Mouse (Mus musculus) spleen, adult 2 months (tissue): ENCODE results near the gene Zfp541. TPM values are rescaled to one million over a fixed set of nuclear protein-coding genes. Genes with fewer than 3 reads are reported as not detected.

Source experiments
- DNase-seq, 2 experiments: peaks; one replicate each; pipeline versions ENCODE4 v3.0.0 to v3.0.0-alpha.2; 2012 to 2021; ENCODE audit warnings: low spot score in 2 of 2, low read depth in 1 of 2
- H3K27ac ChIP-seq: fragments of 200-500 bp; 2 replicates; pipeline ENCODE4 v1.5.1; 2012; ENCODE audit warnings: low read length, inconsistent platforms; ENCODE audit not compliant: insufficient read depth
- H3K27me3 ChIP-seq: fragments of 200-500 bp; 2 replicates; pipeline ENCODE4 v1.6.1; 2012; ENCODE audit warnings: mild to moderate bottlenecking, moderate library complexity, low read length, inconsistent platforms; ENCODE audit not compliant: control insufficient read depth, insufficient read depth
- H3K36me3 ChIP-seq: fragments of 200-500 bp; 2 replicates; pipeline ENCODE4 v1.6.1; 2012; ENCODE audit warnings: mild to moderate bottlenecking, low read length, inconsistent platforms; ENCODE audit not compliant: control insufficient read depth, insufficient read depth
- H3K4me1 ChIP-seq: fragments of 200-500 bp; 2 replicates; pipeline ENCODE4 v1.6.1; 2011; ENCODE audit warnings: inconsistent platforms; ENCODE audit not compliant: control insufficient read depth, insufficient read depth, insufficient read length
- H3K4me3 ChIP-seq: fragments of 200-500 bp; 2 replicates; pipeline ENCODE4 v1.5.1; 2011; ENCODE audit warnings: mild to moderate bottlenecking, inconsistent platforms; ENCODE audit not compliant: insufficient read depth, insufficient read length; ENCODE audit errors: extremely low read depth
- CTCF ChIP-seq: fragments of 200-500 bp; IDR thresholded peaks from 2 replicates; pipeline ENCODE4 v1.5.1; 2011; ENCODE audit warnings: mild to moderate bottlenecking, inconsistent platforms; ENCODE audit not compliant: insufficient read depth, insufficient read length, insufficient replicate concordance; ENCODE audit errors: extremely low read depth
- POLR2A ChIP-seq: fragments of 200-500 bp; IDR thresholded peaks from 2 replicates; pipeline ENCODE4 v1.6.1; 2011; ENCODE audit warnings: low read depth, low read length, inconsistent platforms
- WGBS: fragments of 180-500 bp; shearing (Covaris S2); methylation state at CpG from one replicate; pipeline ENCODE4 v1.1.7; 2018; 5-methylcytosine and 5-hydroxymethylcytosine counted together
- polyA plus RNA-seq: library from polyadenylated mRNA; depleted of rRNA; stranded (reverse); fragments of >200 nt; gene quantifications from 2 replicates; pipeline ENCODE4 v1.2.3, GENCODE M21; 2012

Gene Zfp541
- polyA plus RNA-seq, 1 experiment = 0.02 TPM

DNA sequence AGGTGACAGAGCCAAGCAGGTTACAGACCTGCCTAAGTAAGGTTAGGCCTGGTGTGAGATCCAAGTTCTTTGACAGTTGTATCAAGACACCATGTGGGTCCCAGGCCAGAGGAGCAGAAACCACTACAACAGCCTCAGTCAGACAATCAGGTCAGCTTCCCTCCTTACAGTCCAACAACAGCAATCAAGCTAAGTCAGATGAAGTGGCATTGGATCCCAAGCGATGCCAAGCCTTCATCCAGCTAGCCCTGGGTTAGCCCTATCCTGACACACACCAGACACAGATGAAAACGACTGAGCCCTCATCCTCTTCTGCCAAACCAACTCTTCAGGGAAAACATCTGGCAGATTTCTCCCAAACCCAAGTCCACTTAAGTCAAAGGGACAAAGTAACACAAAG, 16.1 kb upstream of the Zfp541 start:
- TF ChIP-seq CTCF (no peak), POLR2A (no peak)
- Histone ChIP-seq H3K4me3 (peak overlapping the region; percentile 45; the same call in 1 of the 2 replicates), H3K27ac (peak overlapping the region; percentile 97), H3K27me3 (no peaks in the 10 kb centered on the region), H3K4me1 (peaks cover 40% of the 10 kb centered on the region; the same call in 1 of the 2 replicates), H3K36me3 (no peaks in the 10 kb centered on the region)
- no peak for DNase-seq
- WGBS = 33% methylated on average over 2 of the region's 2 CpGs

- Histone ChIP-seq H3K27ac (peak overlapping the region; percentile 97), H3K27me3 (no peaks in the 10 kb centered on the region), H3K4me3 (peak overlapping the region; percentile 89), H3K4me1 (peaks cover 42% of the 10 kb centered on the region; the same call in 1 of the 2 replicates), H3K36me3 (no peaks in the 10 kb centered on the region)
- WGBS = 0% methylated on average over 7 of the region's 7 CpGs
- DNase-seq = peak; percentile 87 to 88
- TF ChIP-seq POLR2A = no peak; the same call in 1 of the 2 replicates
- TF ChIP-seq CTCF = no peak
Observed at GRCm38 (mm10) chr7:16046101-16046480, 15.5 kb upstream of the Zfp541 start.

- H3K4me3 ChIP-seq = peak overlapping the region; percentile 89
- H3K4me1 ChIP-seq = peaks cover 42% of the 10 kb centered on the region; the same call in 1 of the 2 replicates
- TF ChIP-seq CTCF (no peak), POLR2A (peak; percentile 58; the same call in 1 of the 2 replicates)
- peak overlapping the region; percentile 97 for H3K27ac ChIP-seq
- DNase-seq = peak in 1 of 2 experiments; percentile 72
- H3K27me3 ChIP-seq = no peaks in the 10 kb centered on the region
- WGBS = under 1% methylated on average over 46 of the region's 46 CpGs
- H3K36me3 ChIP-seq = no peaks in the 10 kb centered on the region
Observed at GRCm38 (mm10) chr7:16046481-16047337, 14.9 kb upstream of the Zfp541 start.

DNA sequence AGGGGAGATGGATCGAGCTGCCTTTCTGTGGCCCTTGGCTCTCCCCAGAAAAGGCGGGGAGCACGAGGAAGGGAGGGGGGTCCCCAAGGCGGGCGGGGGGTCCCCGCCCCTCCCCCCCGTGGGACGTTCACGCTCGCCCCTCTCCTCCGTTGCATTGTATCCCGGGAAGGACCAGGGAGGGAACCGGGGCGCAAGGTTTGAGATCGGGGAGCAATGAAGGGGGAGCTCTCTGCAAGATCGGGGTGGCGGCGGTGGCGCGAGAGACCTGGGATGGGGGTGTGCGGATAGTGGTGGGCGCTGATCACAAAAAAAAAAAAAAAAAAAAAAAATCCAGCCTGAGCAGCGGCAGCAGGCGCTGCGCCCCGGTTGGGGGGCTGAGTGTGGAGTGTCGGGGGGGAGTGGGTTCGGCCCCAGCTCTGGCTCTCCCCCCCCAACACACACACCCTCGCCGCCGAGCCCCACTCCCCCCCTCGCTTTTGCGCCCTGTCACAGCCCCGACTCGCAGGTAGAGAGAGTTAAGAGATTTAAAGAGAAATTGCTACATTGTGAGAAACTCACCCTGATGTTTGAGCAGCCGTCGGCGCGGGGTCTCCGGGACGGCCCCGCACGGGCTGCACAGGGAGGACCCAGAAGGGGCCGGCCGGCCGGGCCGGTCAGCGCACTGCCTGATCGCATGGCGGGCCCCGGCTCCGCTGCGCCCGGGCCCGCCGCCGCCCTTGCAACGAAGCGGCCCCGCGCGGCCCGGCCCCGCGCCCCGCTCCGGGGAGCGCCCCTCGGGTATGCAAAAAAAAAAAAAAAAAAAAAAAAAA, 14.1 kb upstream of the Zfp541 start, which contains the start of gene Bicra:
Gene Bicra, minus strand, starts transcription at position 584 of the 809 bp plus-strand sequence.
- H3K27me3 ChIP-seq = no peaks in the 10 kb centered on the region
- H3K4me3 ChIP-seq = peak within 1 kb of the TSS; percentile 89
- WGBS = under 1% methylated on average over 67 of the region's 69 CpGs
- peak within 1 kb of the TSS; percentile 97 for H3K27ac ChIP-seq
- peak; percentile 76 to 82 for DNase-seq
- no peaks in the 10 kb centered on the region for H3K36me3 ChIP-seq
- no peak for TF ChIP-seq CTCF
- peak; percentile 69 for TF ChIP-seq POLR2A
- H3K4me1 ChIP-seq = peaks cover 38% of the 10 kb centered on the region; the same call in 1 of the 2 replicates

GRCm38 (mm10) chr7:16048164-16048564, 13.4 kb upstream of the Zfp541 start:
- WGBS = under 1% methylated on average over 20 of the region's 20 CpGs
- DNase-seq = peak; percentile 95 to 98
- Histone ChIP-seq H3K4me1 (peaks cover 31% of the 10 kb centered on the region; the same call in 1 of the 2 replicates), H3K27ac (peak overlapping the region; percentile 80), H3K27me3 (no peaks in the 10 kb centered on the region), H3K36me3 (no peaks in the 10 kb centered on the region), H3K4me3 (peak overlapping the region; percentile 87)
- TF ChIP-seq CTCF = no peak
- TF ChIP-seq POLR2A = peak; percentile 70

DNA sequence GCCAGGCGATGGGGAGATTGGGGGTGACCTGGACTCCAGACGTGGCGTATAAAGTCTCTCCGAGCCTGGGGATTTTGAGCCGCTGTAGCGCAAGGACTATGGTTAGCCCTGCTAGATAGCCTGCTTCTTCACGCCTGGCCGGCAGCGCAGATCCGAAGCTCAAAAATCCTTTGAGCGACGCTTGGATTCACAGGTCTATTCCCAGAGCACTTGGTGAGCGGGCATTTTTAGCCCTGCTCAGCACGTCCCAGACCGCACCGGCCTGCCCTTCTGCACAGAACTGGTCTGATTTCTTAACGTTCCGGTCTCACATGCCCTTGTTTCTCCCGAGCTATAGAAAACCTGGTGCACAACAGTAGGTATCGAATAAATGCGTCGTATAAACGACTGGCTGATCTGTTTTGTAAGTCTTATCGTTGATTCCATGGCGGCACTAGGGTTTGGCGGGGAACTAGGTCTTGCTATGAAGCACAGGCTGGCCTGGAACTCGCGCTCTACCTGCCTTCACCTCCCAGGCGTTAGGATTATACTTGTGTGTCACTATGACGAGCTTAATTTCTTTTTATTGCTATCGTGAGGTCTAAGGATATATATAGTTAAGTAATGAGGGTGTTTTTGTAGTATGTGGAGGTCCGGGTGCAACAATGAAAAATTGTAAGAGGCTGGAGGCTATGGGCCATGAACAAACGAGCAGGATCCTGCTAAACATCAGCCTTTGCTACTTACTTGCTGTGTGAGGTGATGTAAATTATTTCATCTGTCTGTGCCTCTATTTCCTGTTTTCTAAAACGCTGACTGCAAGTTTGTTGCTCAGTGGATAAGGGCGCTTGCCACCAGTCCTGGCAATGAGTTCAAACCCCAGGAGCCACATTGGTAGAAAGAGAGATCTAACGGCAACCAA, 12.7 kb upstream of the Zfp541 start:
- peak overlapping the region; percentile 80 for H3K27ac ChIP-seq
- H3K4me1 ChIP-seq = peaks cover 28% of the 10 kb centered on the region; the same call in 1 of the 2 replicates
- TF ChIP-seq POLR2A (no peak), CTCF (no peak)
- peak overlapping the region; percentile 87 for H3K4me3 ChIP-seq
- H3K36me3 ChIP-seq = no peaks in the 10 kb centered on the region
- no peak for DNase-seq
- 3% methylated on average over 36 of the region's 36 CpGs for WGBS
- H3K27me3 ChIP-seq = no peaks in the 10 kb centered on the region
